Mouse (Mus musculus) MEL-GATA-1-ER (cell line): Measurements from ENCODE around the gene Gm17622.

Source experiments
- DNase-seq: peaks from one replicate; pipeline ENCODE4 v3.0.0-alpha.2; 2012; ENCODE audit warnings: low read depth; ENCODE audit errors: extremely low read depth

Gm17622 gene

DNA sequence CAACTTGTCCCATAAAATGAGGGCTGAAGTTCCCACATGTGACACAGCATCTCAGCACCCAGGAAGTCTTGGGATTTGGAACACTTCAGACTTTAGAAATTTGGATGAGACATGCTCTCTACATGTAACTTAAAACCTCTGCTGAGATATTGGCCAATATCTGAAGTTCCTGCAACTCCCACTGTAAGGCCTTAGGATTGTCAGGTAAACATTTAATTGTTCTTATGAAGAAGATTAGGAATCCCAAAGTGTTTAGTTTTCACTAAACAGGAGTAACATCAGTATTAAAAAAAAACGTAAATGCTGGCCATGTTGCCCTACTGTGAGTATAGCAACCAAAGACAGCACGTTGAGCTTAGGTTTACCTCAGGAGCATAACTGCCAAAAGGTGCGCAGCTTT lies at the start of gene Gm17622:
Gm17622 (plus strand) TSS at position 301 of the 400 bp plus-strand sequence.
- no peak for DNase-seq

GRCm38 (mm10) chr13:96450205-96450856 lies 40.2 kb upstream of the Gm17622 start:
- DNase-seq = no peak

- no peak for DNase-seq
Observed at GRCm38 (mm10) chr13:96450869-96451268, 39.7 kb upstream of the Gm17622 start.

DNA sequence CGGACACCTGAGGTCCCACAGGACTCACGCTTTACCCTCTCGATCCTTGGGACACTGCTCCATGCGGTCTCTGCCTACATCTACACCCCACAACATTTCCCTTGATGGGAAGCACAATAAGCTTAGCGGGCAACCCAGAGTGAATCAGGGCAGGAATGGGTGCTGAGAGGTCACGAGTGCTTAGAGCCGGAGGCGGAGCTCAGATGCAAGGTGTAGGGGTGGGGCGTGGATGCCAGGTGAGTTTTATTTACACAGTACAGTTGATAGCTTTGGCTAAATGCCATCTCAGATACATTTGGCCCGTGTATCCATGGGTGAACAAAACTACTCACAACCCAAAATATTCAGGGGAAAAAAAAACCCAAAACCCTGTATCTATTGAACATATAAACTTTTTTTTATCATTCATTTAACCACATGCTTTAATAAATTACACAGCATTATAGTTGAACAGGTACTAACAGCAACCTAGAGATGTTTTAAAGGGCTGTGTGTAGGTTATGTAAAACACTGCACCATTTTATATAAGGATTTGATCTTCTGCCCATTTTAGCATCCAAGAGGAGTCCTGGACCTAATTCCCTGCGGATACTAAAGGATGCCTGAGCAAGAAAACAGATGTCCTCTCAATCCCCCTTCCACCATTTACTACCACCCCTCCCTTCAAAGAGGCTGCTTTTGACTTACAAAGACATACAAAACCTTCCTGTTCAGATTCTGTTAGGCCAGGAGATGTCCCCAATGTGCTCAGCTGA lies 39.0 kb upstream of the Gm17622 start:
- DNase-seq = no peak

- no peak for DNase-seq
Observed at GRCm38 (mm10) chr13:96452621-96453020, 37.9 kb upstream of the Gm17622 start.

GRCm38 (mm10) chr13:96454288-96454687 lies 36.2 kb upstream of the Gm17622 start:
- no peak for DNase-seq

DNA sequence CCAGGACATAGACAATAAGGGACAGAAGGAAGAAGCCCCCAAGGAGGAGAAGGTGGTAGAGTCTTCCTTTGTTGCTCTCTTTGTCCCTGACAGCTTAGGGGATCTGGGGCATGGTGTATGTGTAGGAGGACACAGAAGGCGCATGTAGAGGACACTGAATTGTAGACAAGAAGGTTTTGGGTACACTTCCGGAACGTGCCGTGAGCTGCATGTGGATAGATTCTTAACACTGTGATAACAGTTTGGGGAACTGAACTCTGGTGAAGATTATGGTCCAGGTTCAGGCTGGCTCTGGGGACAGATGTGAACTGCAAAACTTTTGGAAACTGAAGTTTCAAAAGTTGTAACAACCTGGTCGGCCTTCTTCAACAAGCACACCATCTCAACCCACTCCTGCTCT lies 33.0 kb upstream of the Gm17622 start:
- no peak for DNase-seq

- no peak for DNase-seq
Observed at GRCm38 (mm10) chr13:96458018-96458417, 32.5 kb upstream of the Gm17622 start.

DNA sequence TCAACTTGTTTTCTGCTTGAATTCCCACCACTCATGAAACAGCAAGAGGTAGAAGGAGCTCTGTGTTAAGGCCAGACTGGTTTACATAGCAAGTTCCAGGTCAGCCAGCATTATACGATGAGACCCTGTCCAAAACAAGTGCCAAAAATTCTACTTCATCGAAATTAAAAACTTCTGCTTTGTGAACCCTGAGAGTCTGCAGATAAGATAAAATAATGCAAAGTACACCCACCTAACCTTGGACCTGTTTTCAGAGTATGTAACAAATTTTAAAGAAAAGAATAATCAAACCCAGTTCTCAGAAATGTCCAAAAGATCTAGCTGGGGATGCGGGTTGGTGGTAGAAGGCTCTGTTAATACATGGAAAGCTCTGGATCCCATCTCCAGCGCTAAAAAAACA lies 31.9 kb upstream of the Gm17622 start:
- DNase-seq = no peak

- no peak for DNase-seq
Observed at GRCm38 (mm10) chr13:96462644-96463043, 27.9 kb upstream of the Gm17622 start.

GRCm38 (mm10) chr13:96465315-96465714 lies 25.2 kb upstream of the Gm17622 start:
- DNase-seq = no peak

- no peak for DNase-seq
Observed at GRCm38 (mm10) chr13:96468678-96469077, 21.9 kb upstream of the Gm17622 start.

DNA sequence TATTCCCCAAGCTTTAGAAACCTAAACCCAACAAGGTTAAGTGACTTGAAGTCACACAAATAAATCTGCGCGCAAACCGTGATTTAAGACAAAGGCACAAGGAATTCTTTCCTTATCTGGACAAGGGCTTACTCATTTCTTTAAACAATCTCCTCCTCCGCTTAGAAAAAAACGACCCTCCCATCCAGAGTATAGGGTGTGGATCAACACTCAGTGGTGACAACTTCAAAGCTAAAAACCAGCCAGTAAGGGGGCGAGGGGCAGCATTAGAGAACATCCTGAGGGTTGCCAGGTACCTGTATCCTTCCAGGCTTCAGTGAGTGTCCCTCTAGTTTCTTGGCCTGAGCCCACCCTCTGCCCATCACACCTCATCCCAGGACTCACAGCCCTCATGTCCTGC lies 20.0 kb upstream of the Gm17622 start:
- DNase-seq = no peak

- DNase-seq = no peak
Observed at GRCm38 (mm10) chr13:96470957-96471356, 19.6 kb upstream of the Gm17622 start, which contains the start of gene Ankdd1b. Ankdd1b (minus strand) TSS chr13:96471198.

DNA sequence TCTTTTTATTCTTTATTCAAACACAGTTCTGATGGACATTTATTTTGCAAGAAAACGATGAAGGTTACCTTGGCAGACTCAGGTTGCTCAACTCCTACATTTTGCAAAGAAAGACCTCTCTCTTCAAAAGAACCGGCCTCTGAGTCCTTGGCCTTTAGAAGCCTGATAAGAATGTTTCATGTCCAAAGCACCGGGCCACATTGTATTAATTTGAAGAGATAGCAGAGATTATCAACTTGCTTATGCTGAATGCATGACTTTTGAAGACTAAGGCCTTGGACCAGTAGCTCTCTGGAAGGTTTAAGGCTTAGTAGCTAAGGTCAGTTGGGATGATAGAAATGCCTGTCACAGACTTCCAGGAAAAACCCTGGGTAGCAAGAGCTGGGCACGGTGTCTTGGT lies 13.3 kb upstream of the Gm17622 start:
- DNase-seq = no peak

DNA sequence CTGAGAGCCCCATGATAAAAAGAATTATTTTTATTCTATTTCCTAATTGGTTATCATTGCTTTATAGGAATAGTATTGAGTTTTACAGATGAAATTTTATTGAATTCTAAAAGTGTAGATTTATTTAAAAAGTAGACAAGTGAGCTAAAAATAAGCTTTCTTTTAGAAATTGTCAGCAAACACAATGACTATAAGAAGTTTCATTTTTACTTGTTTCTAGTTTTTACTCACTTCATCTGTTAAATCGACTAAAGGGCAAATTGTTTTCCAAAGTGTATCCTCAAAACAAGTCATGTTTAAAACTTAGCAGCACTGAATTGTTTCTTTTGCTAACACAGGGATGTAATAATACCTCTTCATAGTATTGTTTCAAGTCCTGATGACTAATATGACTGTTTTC lies 11.5 kb upstream of the Gm17622 start:
- DNase-seq = no peak

- DNase-seq = no peak
Observed at GRCm38 (mm10) chr13:96487230-96487629, 3.3 kb upstream of the Gm17622 start.

- no peak for DNase-seq
Observed at GRCm38 (mm10) chr13:96487968-96488367, 2.6 kb upstream of the Gm17622 start.

DNA sequence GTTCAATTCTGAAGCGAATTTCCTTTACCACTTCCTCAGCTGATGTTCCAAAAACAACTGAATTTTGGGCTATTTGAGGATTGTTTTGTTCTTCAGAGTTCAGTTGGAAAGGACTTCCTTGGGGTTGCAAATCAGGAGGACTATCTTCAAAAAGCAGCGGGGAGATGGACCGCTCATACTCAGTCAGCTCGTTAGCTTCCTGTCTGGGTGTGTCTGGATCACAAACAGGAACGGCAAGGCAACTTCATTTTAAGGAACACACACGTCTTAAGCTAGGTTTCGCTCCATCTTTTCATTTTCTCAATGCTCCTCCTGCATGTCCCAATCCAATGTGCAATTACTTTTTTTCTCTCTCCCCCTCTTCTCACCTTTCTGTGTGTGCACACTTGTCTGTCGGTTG lies 6.1 kb downstream of the Gm17622 start:
- DNase-seq = no peak

DNA sequence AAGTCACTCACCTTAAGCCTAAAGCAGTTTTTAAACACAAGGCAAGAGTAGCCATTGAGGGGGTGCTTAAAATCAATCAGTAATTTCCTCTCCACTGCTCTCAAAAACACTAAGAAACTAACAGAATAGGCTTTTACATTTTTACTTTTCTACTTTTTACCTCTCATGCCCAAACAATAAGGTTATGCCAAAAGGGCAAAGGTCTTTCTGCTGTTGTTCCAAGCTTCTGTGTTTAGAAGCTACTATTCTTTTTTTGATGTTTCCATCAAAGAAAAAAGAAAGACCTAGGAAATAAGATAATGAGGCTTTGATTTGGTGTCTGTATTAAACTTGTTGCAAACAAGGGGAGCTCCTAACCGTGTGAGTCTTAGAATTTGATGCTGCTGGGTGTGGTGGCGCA lies 9.4 kb downstream of the Gm17622 start:
- DNase-seq = no peak

GRCm38 (mm10) chr13:96505661-96506060 lies 15.1 kb downstream of the Gm17622 start:
- DNase-seq = no peak

- no peak for DNase-seq
Observed at GRCm38 (mm10) chr13:96506313-96506712, 15.8 kb downstream of the Gm17622 start.

- DNase-seq = no peak
Observed at GRCm38 (mm10) chr13:96507541-96507940, 17.0 kb downstream of the Gm17622 start.
